Mouse (Mus musculus) forebrain, postnatal 0 days (tissue): ENCODE measurements around the gene Rcvrn. TPM values are rescaled to one million over a fixed set of nuclear protein-coding genes. Genes with fewer than 3 reads are reported as not detected.

Source experiments
- ATAC-seq: fragments of 200-750 bp; cut with Nextera tagmentation; 2 replicates; pipeline ENCODE4 v1.8.0; 2017; ENCODE audit warnings: mild to moderate bottlenecking, moderate library complexity
- DNase-seq: peaks from one replicate; pipeline ENCODE4 v3.0.0-alpha.2; 2015
- H3K27ac ChIP-seq: fragments of 300-500 bp; sonication (generic); 2 replicates; pipeline ENCODE4 v1.5.1; 2014; ENCODE audit warnings: low read depth, mild to moderate bottlenecking, antibody characterized with exemption, low read length, moderate library complexity, mixed read lengths
- H3K27me3 ChIP-seq: fragments of 300-500 bp; sonication (generic); 2 replicates; pipeline ENCODE4 v1.6.1; 2014; ENCODE audit warnings: mild to moderate bottlenecking, low read length, mixed read lengths; ENCODE audit not compliant: insufficient read depth
- H3K36me3 ChIP-seq: fragments of 300-500 bp; sonication (generic); 2 replicates; pipeline ENCODE4 v1.6.1; 2014; ENCODE audit warnings: mild to moderate bottlenecking, moderate library complexity; ENCODE audit not compliant: insufficient read depth
- H3K4me1 ChIP-seq: fragments of 300-500 bp; sonication (generic); 2 replicates; pipeline ENCODE4 v1.6.1; 2014; ENCODE audit warnings: antibody characterized with exemption; ENCODE audit not compliant: insufficient read depth
- H3K4me2 ChIP-seq: fragments of 300-500 bp; sonication (generic); 2 replicates; pipeline ENCODE4 v1.6.1; 2014; ENCODE audit warnings: low read depth, mild to moderate bottlenecking, moderate library complexity
- H3K4me3 ChIP-seq: fragments of 300-500 bp; sonication (generic); 2 replicates; pipeline ENCODE4 v1.5.1; 2014; ENCODE audit warnings: low read depth, low read length, mixed read lengths
- H3K9ac ChIP-seq: fragments of 300-500 bp; sonication (generic); 2 replicates; pipeline ENCODE4 v1.6.1; 2014; ENCODE audit warnings: mild to moderate bottlenecking
- H3K9me3 ChIP-seq: fragments of 300-500 bp; sonication (generic); 2 replicates; pipeline ENCODE4 v1.6.1; 2016; ENCODE audit warnings: low read length
- CTCF ChIP-seq: sonication (generic); IDR thresholded peaks from 2 replicates; pipeline ENCODE4 v1.5.1; 2016; ENCODE audit warnings: antibody characterized with exemption, control low read depth, low read depth
- WGBS: fragments of 180-500 bp; shearing (Covaris S2); extraction: QIAGEN DNeasy Blood & Tissue Kit; methylation state at CpG from one replicate; pipeline ENCODE4 v1.1.7; 2014; 5-methylcytosine and 5-hydroxymethylcytosine counted together
- polyA plus RNA-seq: library from polyadenylated mRNA; unstranded; fragments of >200 nt; fragmentation: Nextera tagmentation; extraction: Ambion mirVana; gene quantifications from 2 replicates; pipeline ENCODE4 v1.2.1, GENCODE M21; 2015
- total RNA-seq: library from RNA; depleted of rRNA; stranded (reverse); fragments of >200 nt; gene quantifications from 2 replicates; pipeline ENCODE4 v1.2.3, GENCODE M21; 2014; rRNA removed

Gene Rcvrn
- total RNA-seq (1.00 TPM in 1 of 2 replicates, not detected in the other), polyA plus RNA-seq (0.14 TPM in 1 of 2 replicates, not detected in the other)

GRCm38 (mm10) chr11:67694703-67695376, at the start of gene Rcvrn:
Gene Rcvrn (plus strand): TSS chr11:67695326.
- Histone ChIP-seq H3K36me3 (no peaks in the 10 kb centered on the region), H3K9me3 (no peaks in the 10 kb centered on the region), H3K9ac (no peak within 1 kb of the TSS), H3K4me2 (no peak within 1 kb of the TSS), H3K27ac (no peak within 1 kb of the TSS), H3K4me3 (no peak within 1 kb of the TSS), H3K27me3 (no peaks in the 10 kb centered on the region), H3K4me1 (no peaks in the 10 kb centered on the region)
- TF ChIP-seq CTCF = no peak
- WGBS = 68% methylated on average over 7 of the region's 7 CpGs
- no peak for ATAC-seq
- no peak for DNase-seq

GRCm38 (mm10) chr11:67647745-67648144, 47.4 kb upstream of the Rcvrn start:
- ATAC-seq = peak; percentile 53; the same call in 1 of the 2 replicates
- 34% methylated on average over 5 of the region's 5 CpGs for WGBS

GRCm38 (mm10) chr11:67648651-67649407, 46.3 kb upstream of the Rcvrn start:
- Histone ChIP-seq H3K4me2 (no peak overlapping the region), H3K4me1 (peaks cover 10% of the 10 kb centered on the region; the same call in 1 of the 2 replicates), H3K9me3 (no peaks in the 10 kb centered on the region), H3K27me3 (no peaks in the 10 kb centered on the region), H3K36me3 (no peaks in the 10 kb centered on the region; the same call in 1 of the 2 replicates), H3K9ac (no peak overlapping the region), H3K4me3 (no peak overlapping the region), H3K27ac (no peak overlapping the region)
- 58% methylated on average over 11 of the region's 11 CpGs for WGBS
- DNase-seq (peak; percentile 46), ATAC-seq (peak; percentile 43; the same call in 1 of the 2 replicates)
- TF ChIP-seq CTCF = no peak

More at GRCm38 (mm10) chr11:67647745-67648144, 47.4 kb upstream of the Rcvrn start:
- H3K36me3 ChIP-seq = no peaks in the 10 kb centered on the region
- no peak overlapping the region for H3K4me2 ChIP-seq
- H3K4me3 ChIP-seq = no peak overlapping the region
- no peak overlapping the region for H3K27ac ChIP-seq
- no peak overlapping the region for H3K9ac ChIP-seq
- peaks cover 7% of the 10 kb centered on the region; the same call in 1 of the 2 replicates for H3K4me1 ChIP-seq
- DNase-seq = peak; percentile 80
- TF ChIP-seq CTCF = peak; percentile 94
- no peaks in the 10 kb centered on the region for H3K27me3 ChIP-seq
- H3K9me3 ChIP-seq = no peaks in the 10 kb centered on the region

GRCm38 (mm10) chr11:67649971-67650707, 45.0 kb upstream of the Rcvrn start:
- Histone ChIP-seq H3K36me3 (no peaks in the 10 kb centered on the region; the same call in 1 of the 2 replicates), H3K4me1 (peaks cover 10% of the 10 kb centered on the region; the same call in 1 of the 2 replicates), H3K9me3 (no peaks in the 10 kb centered on the region), H3K4me3 (no peak overlapping the region), H3K27ac (no peak overlapping the region), H3K27me3 (no peaks in the 10 kb centered on the region), H3K4me2 (no peak overlapping the region), H3K9ac (no peak overlapping the region)
- DNase-seq = no peak
- no peak; the same call in 1 of the 2 replicates for TF ChIP-seq CTCF
- no peak for ATAC-seq
- WGBS = 51% methylated on average over 10 of the region's 10 CpGs

GRCm38 (mm10) chr11:67651731-67652130, 43.4 kb upstream of the Rcvrn start:
- Histone ChIP-seq H3K4me2 (no peak overlapping the region), H3K36me3 (no peaks in the 10 kb centered on the region; the same call in 1 of the 2 replicates), H3K27ac (no peak overlapping the region), H3K9me3 (no peaks in the 10 kb centered on the region), H3K4me1 (peaks cover 10% of the 10 kb centered on the region; the same call in 1 of the 2 replicates), H3K27me3 (no peaks in the 10 kb centered on the region), H3K4me3 (no peak overlapping the region), H3K9ac (no peak overlapping the region)
- DNase-seq (no peak), ATAC-seq (no peak)
- WGBS = 75% methylated on average over 6 of the region's 6 CpGs
- TF ChIP-seq CTCF = no peak

GRCm38 (mm10) chr11:67652194-67652892, 42.8 kb upstream of the Rcvrn start:
- WGBS = 12% methylated on average over 14 of the region's 14 CpGs
- H3K36me3 ChIP-seq = no peaks in the 10 kb centered on the region; the same call in 1 of the 2 replicates
- peak; percentile 82 for TF ChIP-seq CTCF
- no peak overlapping the region for H3K9ac ChIP-seq
- H3K4me2 ChIP-seq = peak overlapping the region; percentile 23; the same call in 1 of the 2 replicates
- no peak overlapping the region; the same call in 1 of the 2 replicates for H3K27ac ChIP-seq
- H3K9me3 ChIP-seq = no peaks in the 10 kb centered on the region
- ATAC-seq (peak; percentile 34; the same call in 1 of the 2 replicates), DNase-seq (peak; percentile 70)
- no peak overlapping the region for H3K4me3 ChIP-seq
- H3K27me3 ChIP-seq = no peaks in the 10 kb centered on the region
- H3K4me1 ChIP-seq = peaks cover 10% of the 10 kb centered on the region; the same call in 1 of the 2 replicates
